Mouse (Mus musculus) liver, adult 2 months (tissue): ENCODE data around the gene Dglucy.

Source experiments
- CTCF ChIP-seq: fragments of 200-500 bp; IDR thresholded peaks from 2 replicates; pipeline ENCODE4 v1.5.1; 2011; ENCODE audit warnings: low read depth, low read length, control low read depth
- POLR2A ChIP-seq: fragments of 200-500 bp; IDR thresholded peaks from 2 replicates; pipeline ENCODE4 v1.6.1; 2011; ENCODE audit warnings: low read length, control low read depth; ENCODE audit not compliant: insufficient read depth; ENCODE audit errors: extremely low read depth

GRCm38 (mm10) chr12:100784152-100784551, 5.3 kb downstream of the Dglucy start:
- TF ChIP-seq CTCF (no peak), POLR2A (no peak)
